Mouse (Mus musculus): ENCODE measurements around the gene Synm. TPM values are rescaled to one million over a fixed set of nuclear protein-coding genes. Genes with fewer than 3 reads are reported as not detected.

Synm gene
- total and polyA plus RNA-seq, 3 experiments: 0.01 TPM; not detected in 2

DNA sequence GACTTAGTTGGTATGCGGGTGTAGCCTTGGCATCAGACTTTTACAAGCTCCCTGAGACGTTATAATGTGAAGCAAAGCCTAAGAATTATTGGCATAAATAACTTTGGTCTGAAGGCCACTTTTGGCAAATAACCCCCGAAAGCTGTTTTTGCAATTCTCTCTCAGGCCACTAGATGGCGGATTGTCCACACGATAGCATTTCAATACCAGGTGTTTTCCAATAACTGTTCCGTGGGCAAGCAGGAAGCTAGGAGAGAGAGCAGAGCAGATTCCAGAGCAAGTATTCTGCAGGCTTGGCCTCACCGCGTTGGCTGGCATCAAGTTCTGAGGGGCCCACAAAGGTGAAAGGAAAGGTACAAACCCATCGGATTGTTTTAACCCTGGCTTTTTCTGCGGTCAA, 29.2 kb upstream of the Synm start:
- no peaks in the 10 kb centered on the region for H3K9me3 ChIP-seq (replicated peaks; ENCODE audit: insufficient read depth, low read length)
- no peaks in the 10 kb centered on the region for H3K36me3 ChIP-seq (ENCODE audit: control insufficient read depth in 1 of 2, insufficient read depth in 2 of 2, low read length in 2 of 2)
- H3K27me3 ChIP-seq (ENCODE audit: control insufficient read depth in 1 of 2, insufficient read depth in 2 of 2, low read length in 2 of 2): no peaks in the 10 kb centered on the region
- H3K4me3 ChIP-seq (ENCODE audit: control insufficient read depth in 1 of 2, insufficient read depth in 1 of 2, low read depth in 2 of 2, low read length in 2 of 2): peak overlapping the region in 1 of 2 experiments; percentile 21; a peak in 1 of 4 replicates
- DNase-seq (ENCODE audit: low read depth, low spot score): peak; percentile 67
- peak overlapping the region; percentile 43; the same call in 1 of the 2 replicates for H3K9ac ChIP-seq (ENCODE audit: control insufficient read depth, low read depth, low read length, poor library complexity, severe bottlenecking)
- H3K4me1 ChIP-seq (ENCODE audit: control insufficient read depth in 1 of 2, insufficient read depth in 2 of 2, low read length in 2 of 2): no peaks in the 10 kb centered on the region
- H3K79me2 ChIP-seq (ENCODE audit: control insufficient read depth, insufficient read depth, low read length, poor library complexity): no peaks in the 10 kb centered on the region
- H3K27ac ChIP-seq (ENCODE audit: control insufficient read depth, low read depth, low read length): no peak overlapping the region
- TF ChIP-seq TCF12 (IDR thresholded peaks at IDR 0.05; ENCODE audit: low read depth, low read length) (no peak), JUND (IDR thresholded peaks at IDR 0.05; ENCODE audit: low read depth, low read length) (no peak), CTCF (IDR thresholded peaks at IDR 0.05 in 2 of 3, conservative IDR thresholded peaks at IDR 0.05 in 1 of 3; ENCODE audit: control insufficient read depth in 1 of 3, insufficient read depth in 1 of 3, low read depth in 2 of 3, low read length in 3 of 3, poor library complexity in 1 of 3, severe bottlenecking in 1 of 3) (peak; percentile 68 to 89 (median 81); a peak in 5 of 6 replicates), RAD21 (IDR thresholded peaks at IDR 0.05; ENCODE audit: low read depth, low read length) (peak; percentile 93), SMC3 (IDR thresholded peaks at IDR 0.05; ENCODE audit: low read depth, low read length) (peak; percentile 95), ZC3H11A (IDR thresholded peaks at IDR 0.05; ENCODE audit: low read depth, low read length) (peak; percentile 93), SIN3A (IDR thresholded peaks at IDR 0.05; ENCODE audit: low read length) (peak; percentile 35; the same call in 1 of the 2 replicates)

DNA sequence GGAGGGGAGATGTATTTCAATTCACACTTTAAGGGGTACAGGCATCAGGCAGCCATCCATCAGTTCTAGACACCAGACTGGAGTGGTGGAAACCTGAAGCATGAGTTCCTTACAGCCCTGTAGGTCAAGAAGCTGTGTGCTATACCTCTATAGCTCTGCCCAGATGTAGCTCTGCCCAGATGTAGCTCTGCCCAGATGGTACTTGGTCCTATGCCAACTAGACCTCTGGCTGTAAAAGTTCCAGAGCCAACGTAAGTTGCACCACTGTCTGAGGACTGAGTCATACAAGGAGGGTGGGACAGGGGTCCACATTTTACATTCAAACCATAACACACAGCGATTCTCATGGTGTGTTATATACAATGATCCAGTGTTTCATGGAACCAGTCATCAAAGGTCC, 28.3 kb upstream of the Synm start:
- H3K4me3 ChIP-seq (ENCODE audit: control insufficient read depth in 1 of 2, insufficient read depth in 1 of 2, low read depth in 2 of 2, low read length in 2 of 2): no peak overlapping the region
- H3K9ac ChIP-seq (ENCODE audit: control insufficient read depth, low read depth, low read length, poor library complexity, severe bottlenecking): no peak overlapping the region
- no peaks in the 10 kb centered on the region for H3K79me2 ChIP-seq (ENCODE audit: control insufficient read depth, insufficient read depth, low read length, poor library complexity)
- no peak overlapping the region for H3K27ac ChIP-seq (ENCODE audit: control insufficient read depth, low read depth, low read length)
- no peaks in the 10 kb centered on the region for H3K4me1 ChIP-seq (ENCODE audit: control insufficient read depth in 1 of 2, insufficient read depth in 2 of 2, low read length in 2 of 2)
- TF ChIP-seq CHD1 (IDR thresholded peaks at IDR 0.05; ENCODE audit: low read depth, low read length): no peak
- no peak for TF ChIP-seq BHLHE40 (IDR thresholded peaks at IDR 0.05; ENCODE audit: borderline replicate concordance, low read depth, low read length)
- TF ChIP-seq MAFK (IDR thresholded peaks at IDR 0.05; ENCODE audit: borderline replicate concordance, low read depth, low read length): no peak
- TF ChIP-seq KAT2A (conservative IDR thresholded peaks at IDR 0.05; ENCODE audit: low read depth, low read length): no peak
- no peak for TF ChIP-seq UBTF (IDR thresholded peaks at IDR 0.05; ENCODE audit: borderline replicate concordance, insufficient read depth, low read depth, low read length)
- no peak for TF ChIP-seq MXI1 (IDR thresholded peaks at IDR 0.05; ENCODE audit: low read depth, low read length)
- no peak for TF ChIP-seq NELFE (IDR thresholded peaks at IDR 0.05; ENCODE audit: low read depth, low read length)
- TF ChIP-seq ZNF384 (IDR thresholded peaks at IDR 0.05; ENCODE audit: low read depth, low read length): no peak
- TF ChIP-seq JUND (IDR thresholded peaks at IDR 0.05; ENCODE audit: low read depth, low read length): no peak
- no peak for TF ChIP-seq RCOR1 (IDR thresholded peaks at IDR 0.05; ENCODE audit: low read depth, low read length)
- no peak for TF ChIP-seq ZC3H11A (IDR thresholded peaks at IDR 0.05; ENCODE audit: low read depth, low read length)
- no peak for TF ChIP-seq MAX (IDR thresholded peaks at IDR 0.05; ENCODE audit: low read length)
- TF ChIP-seq POLR2AphosphoS2 (IDR thresholded peaks at IDR 0.05; ENCODE audit: low read length): no peak
- TF ChIP-seq TCF12 (IDR thresholded peaks at IDR 0.05; ENCODE audit: low read depth, low read length): no peak
- TF ChIP-seq ZKSCAN1 (IDR thresholded peaks at IDR 0.05; ENCODE audit: low read depth, low read length): no peak
- TF ChIP-seq EP300 (IDR thresholded peaks at IDR 0.05; ENCODE audit: low read depth in 1 of 2, low read length in 2 of 2): no peak
- no peak for TF ChIP-seq POLR2AphosphoS5 (IDR thresholded peaks at IDR 0.05; ENCODE audit: borderline replicate concordance, low read depth, low read length)
- TF ChIP-seq NRF1 (IDR thresholded peaks at IDR 0.05; ENCODE audit: insufficient read depth, low read depth, low read length, poor library complexity, severe bottlenecking): no peak
- no peaks in the 10 kb centered on the region for H3K27me3 ChIP-seq (ENCODE audit: control insufficient read depth in 1 of 2, insufficient read depth in 2 of 2, low read length in 2 of 2)
- DNase-seq (ENCODE audit: low read depth, low spot score): peak; percentile 7
- no peaks in the 10 kb centered on the region for H3K36me3 ChIP-seq (ENCODE audit: control insufficient read depth in 1 of 2, insufficient read depth in 2 of 2, low read length in 2 of 2)
- H3K9me3 ChIP-seq (replicated peaks; ENCODE audit: insufficient read depth, low read length): no peaks in the 10 kb centered on the region

Measured in MEL (cell line).